Mouse (Mus musculus) C2C12 (cell line): Measurements from ENCODE around the gene Disp2.

Experiments
- CEBPB ChIP-seq: IDR thresholded peaks from one replicate; pipeline ENCODE4 v1.6.1; 2011; ENCODE audit warnings: low read depth, mild to moderate bottlenecking, control low read depth, moderate library complexity
- CTCF ChIP-seq: IDR thresholded peaks from one replicate; pipeline ENCODE4 v1.5.1; 2011; ENCODE audit not compliant: control insufficient read depth, insufficient read depth, insufficient read length

DNA sequence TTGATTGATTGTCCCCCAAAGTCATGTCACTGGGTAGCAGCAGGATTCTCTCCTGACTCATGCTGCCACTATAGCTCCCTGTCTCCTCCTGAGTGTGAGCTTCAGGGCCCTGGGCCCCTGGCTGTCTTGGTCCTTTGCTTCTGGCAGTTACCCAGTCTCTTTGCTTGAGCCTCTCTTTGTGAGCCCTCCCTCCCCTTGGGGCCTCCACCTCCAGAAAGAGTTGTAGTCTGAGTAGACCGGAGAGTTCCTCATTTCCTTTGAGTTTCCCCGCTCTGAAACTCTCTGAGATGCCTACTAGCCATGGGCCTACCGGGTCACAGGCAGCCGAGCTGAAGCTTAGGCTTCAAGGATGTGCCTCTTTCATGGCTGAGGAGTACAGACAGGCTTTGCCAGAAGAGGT, 14.1 kb downstream of the Disp2 start:
- TF ChIP-seq CTCF (no peak), CEBPB (no peak)
